Comparison of ENCODE assay signal across 24 mouse cellular contexts in genomic region chr17:5168640-5169039, GRCm38 (mm10).
DNase-seq lines count a peak whose midpoint lies in the region; ATAC-seq lines count a peak whose summit lies in the region.
"Had no signal": no experiment of that assay in that cellular context is flagged by ENCODE, and none has a peak within 500 bp of the region (broad histone marks: within the 10 kb centered on the region; RNA-seq: fewer than 3 reads in every experiment).

No protein-coding gene starts in this region.

- peaks cover 48% of the 10 kb centered on the region for H3K4me1 ChIP-seq in heart, embryonic 13.5 days
- peaks cover 56% of the 10 kb centered on the region for H3K4me1 ChIP-seq in midbrain, embryonic 13.5 days (replicated peaks)
- no peaks in the 10 kb centered on the region; the same call in 1 of the 2 replicates for H3K4me1 ChIP-seq in midbrain, embryonic 11.5 days (ENCODE audit: control insufficient read depth, insufficient read depth, low read length)

- no peaks in the 10 kb centered on the region for H3K36me3 ChIP-seq in heart, embryonic 13.5 days
- no peaks in the 10 kb centered on the region for H3K36me3 ChIP-seq in midbrain, embryonic 13.5 days
- no peaks in the 10 kb centered on the region for H3K36me3 ChIP-seq in midbrain, embryonic 11.5 days (ENCODE audit: control insufficient read depth, insufficient read depth, low read length)
- H3K36me3 ChIP-seq: embryonic facial prominence, embryonic 12.5 days; liver, embryonic 12.5 days had no signal

- WGBS in heart, embryonic 13.5 days = 76% methylated on average over 7 of the region's 7 CpGs
- WGBS in midbrain, embryonic 13.5 days = 89% methylated on average over 7 of the region's 7 CpGs
- WGBS in midbrain, embryonic 11.5 days = 91% methylated on average over 7 of the region's 7 CpGs

- peak overlapping the region; percentile 47; the same call in 1 of the 2 replicates for H3K9ac ChIP-seq in heart, embryonic 13.5 days
- H3K9ac ChIP-seq in midbrain, embryonic 13.5 days (replicated peaks) = no peak overlapping the region
- H3K9ac ChIP-seq in midbrain, embryonic 11.5 days (ENCODE audit: low read length) = no peak overlapping the region
- H3K9ac ChIP-seq: embryonic facial prominence, embryonic 12.5 days; liver, embryonic 12.5 days; liver, postnatal 0 days had no signal

- DNase-seq in heart, postnatal 4 days = no peak
- DNase-seq in midbrain, embryonic 11.5 days (ENCODE audit: low spot score, missing footprints) = no peak
- peak; percentile 55 for DNase-seq in thymus, postnatal 0 days (ENCODE audit: low spot score)
- no peak for DNase-seq in thymus, postnatal 25 days
- no peak for DNase-seq in ovary, adult 18-20 months (ENCODE audit: low spot score)
- DNase-seq: adrenal gland, postnatal 14 days; cerebellum, adult 11-12 months; cerebellum, adult 9-11 months; embryo, embryonic 11 days; gastrocnemius, postnatal 14 days; heart, postnatal 14 days; kidney, adult 11 months; kidney, postnatal 14 days; left cerebral cortex, postnatal 4 days; liver, postnatal 0 days; lung, postnatal 36 days; spleen, adult 18-20 months had no signal

- H3K27me3 ChIP-seq in heart, embryonic 13.5 days (replicated peaks) = no peaks in the 10 kb centered on the region
- no peaks in the 10 kb centered on the region for H3K27me3 ChIP-seq in midbrain, embryonic 13.5 days
- H3K27me3 ChIP-seq in midbrain, embryonic 11.5 days (ENCODE audit: control insufficient read depth, insufficient read depth, low read length) = no peaks in the 10 kb centered on the region
- H3K27me3 ChIP-seq: embryonic facial prominence, embryonic 12.5 days; liver, embryonic 12.5 days; Patski had no signal

- H3K4me3 ChIP-seq in heart, embryonic 13.5 days = no peak overlapping the region
- H3K4me3 ChIP-seq in midbrain, embryonic 13.5 days (replicated peaks) = no peak overlapping the region
- H3K4me3 ChIP-seq in midbrain, embryonic 11.5 days (ENCODE audit: low read depth, low read length) = no peak overlapping the region
- H3K4me3 ChIP-seq: embryonic facial prominence, embryonic 12.5 days; liver, embryonic 12.5 days; myocyte had no signal

- no peak overlapping the region for H3K27ac ChIP-seq in heart, embryonic 13.5 days (replicated peaks)
- 0 out of 2 replicates have a peak overlapping the region, but pooled peaks have one; percentile 17 for H3K27ac ChIP-seq in midbrain, embryonic 13.5 days
- no peak overlapping the region for H3K27ac ChIP-seq in midbrain, embryonic 11.5 days (ENCODE audit: low read depth, low read length)
- H3K27ac ChIP-seq: embryonic facial prominence, embryonic 12.5 days; liver, embryonic 12.5 days had no signal

- H3K9me3 ChIP-seq in heart, embryonic 13.5 days = no peaks in the 10 kb centered on the region
- H3K9me3 ChIP-seq in midbrain, embryonic 13.5 days = no peaks in the 10 kb centered on the region
- H3K9me3 ChIP-seq in midbrain, embryonic 11.5 days (ENCODE audit: control insufficient read depth, low read length) = no peaks in the 10 kb centered on the region
- H3K9me3 ChIP-seq: embryonic facial prominence, embryonic 12.5 days; liver, embryonic 12.5 days had no signal

- H3K4me2 ChIP-seq in heart, embryonic 13.5 days = no peak overlapping the region
- H3K4me2 ChIP-seq in midbrain, embryonic 13.5 days (replicated peaks) = no peak overlapping the region
- no peak overlapping the region for H3K4me2 ChIP-seq in midbrain, embryonic 11.5 days
- H3K4me2 ChIP-seq: embryonic facial prominence, embryonic 12.5 days; liver, embryonic 12.5 days had no signal

- no peak for ATAC-seq in heart, embryonic 13.5 days (ENCODE audit: extremely low read depth, insufficient number of reproducible peaks, low FRiP score, low TSS enrichment)
- no peak for ATAC-seq in midbrain, embryonic 13.5 days
- no peak for ATAC-seq in midbrain, embryonic 11.5 days (ENCODE audit: low FRiP score)
- ATAC-seq: forebrain, embryonic 14.5 days; liver, embryonic 12.5 days; liver, postnatal 0 days; Patski had no signal
